Mouse (Mus musculus) stomach, postnatal 0 days (tissue): ENCODE results near the gene Prrx2.

Source experiments
- CTCF ChIP-seq: IDR thresholded peaks from 2 replicates; pipeline ENCODE4 v1.5.1; 2016; ENCODE audit warnings: antibody characterized with exemption, low read depth, mild to moderate bottlenecking, moderate library complexity
- EP300 ChIP-seq: optimal IDR thresholded peaks from 2 replicates; pipeline ENCODE3; 2016; ENCODE audit warnings: antibody characterized with exemption

GRCm38 (mm10) chr2:30893946-30894345 lies 59.2 kb downstream of the Prrx2 start:
- TF ChIP-seq CTCF = no peak
- no peak for TF ChIP-seq EP300
